Mouse (Mus musculus): ENCODE data around the gene Src.
"Not testable (repeated sequence)": the region's sequence is repeated elsewhere in the genome, so short reads cannot be mapped to it uniquely, and the experiment has no call there.

The Src gene

GRCm38 (mm10) chr2:157418206-157418605, at the start of gene Src:
Gene Src (plus strand): TSS chr2:157418444.
- DNase-seq: no peak

DNA sequence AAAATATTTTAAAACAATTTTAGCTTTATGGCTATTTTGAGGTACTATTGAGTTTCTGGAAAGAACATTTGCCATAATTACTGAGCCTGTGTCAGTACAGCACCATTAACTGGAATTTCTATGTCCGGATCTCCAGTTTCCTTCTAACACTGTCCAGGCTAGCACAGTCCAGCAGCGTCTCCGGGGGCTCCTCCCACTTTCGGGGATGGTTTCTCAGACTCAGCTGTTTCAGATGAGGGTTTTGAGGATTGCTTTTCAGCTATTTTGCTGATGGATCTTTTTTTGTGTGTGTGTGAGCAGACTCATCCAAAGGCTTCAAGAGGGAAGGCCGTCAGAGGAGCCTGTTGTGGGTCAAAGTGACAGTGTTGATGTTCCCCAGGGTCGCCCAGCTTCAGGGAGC, 46.5 kb upstream of the Src start:
- no peak for DNase-seq

DNA sequence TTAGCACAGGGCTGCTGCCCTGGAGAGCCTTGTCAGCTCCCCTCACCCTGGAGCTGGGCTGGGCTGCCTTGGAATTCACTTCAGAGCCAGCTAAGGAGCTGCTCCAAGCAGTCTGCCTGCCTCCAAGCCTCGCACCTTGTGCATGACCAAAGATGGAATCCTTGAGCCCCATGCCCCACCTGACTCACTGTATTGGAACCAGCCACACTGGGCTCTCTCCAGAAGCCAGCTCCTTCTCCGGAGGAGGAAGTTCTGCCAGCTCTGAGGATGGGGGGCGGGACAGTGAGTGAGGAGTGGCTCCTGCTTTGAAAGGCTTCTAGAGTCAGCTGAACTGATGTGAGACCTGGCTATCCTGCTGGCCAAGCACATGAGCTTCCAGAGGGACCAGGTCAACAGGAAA, 44.6 kb upstream of the Src start:
- no peak for DNase-seq

- no peak for DNase-seq
Observed at GRCm38 (mm10) chr2:157375051-157375450, 43.2 kb upstream of the Src start.

DNA sequence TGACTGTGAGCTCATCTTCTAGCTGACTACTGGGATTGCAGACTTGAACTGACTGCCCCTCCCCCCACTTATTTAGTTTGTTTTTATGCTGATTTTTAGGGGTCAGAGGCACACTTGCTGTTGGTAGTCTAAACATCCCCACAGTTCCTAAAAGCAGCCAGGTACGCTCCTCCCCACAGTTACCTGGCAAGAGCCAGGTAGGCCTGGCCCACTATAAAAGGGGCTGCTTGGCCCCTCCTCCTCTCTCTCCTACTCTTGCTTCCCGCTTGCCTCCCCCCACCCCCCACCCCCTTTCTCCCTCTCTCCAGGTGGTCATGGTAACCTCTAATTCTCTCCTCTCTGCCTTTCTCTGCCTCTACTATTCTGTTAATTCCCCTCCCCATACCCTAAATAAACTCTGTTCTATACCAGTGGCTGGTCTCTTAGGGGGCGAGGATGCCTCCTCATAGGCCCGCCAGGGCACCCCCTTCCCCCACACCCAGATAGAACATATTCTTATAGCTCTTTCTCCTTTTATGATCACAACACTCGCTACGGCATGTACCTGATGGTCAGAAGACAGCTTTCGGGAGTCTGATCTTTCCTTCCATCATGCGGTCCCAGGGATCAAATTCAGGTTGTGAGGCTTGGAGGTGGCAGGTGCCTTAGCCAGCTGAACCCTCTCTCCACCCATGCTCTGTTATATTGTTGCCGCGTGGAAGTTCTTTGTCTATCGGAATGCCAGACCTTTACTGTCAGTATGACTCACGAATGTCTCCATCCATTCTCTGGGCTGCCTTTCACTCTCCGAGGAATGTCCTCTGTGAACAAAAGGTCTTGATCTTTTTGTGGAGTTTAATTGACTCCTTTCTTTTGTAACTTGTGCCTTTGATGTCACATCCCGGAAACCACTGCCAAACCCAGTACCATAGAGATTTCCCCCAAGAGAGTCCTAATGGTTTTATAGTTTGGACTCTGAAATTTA, 42.2 kb upstream of the Src start:
- DNase-seq: no peak

GRCm38 (mm10) chr2:157376995-157377394, 41.2 kb upstream of the Src start:
- no peak for DNase-seq

DNA sequence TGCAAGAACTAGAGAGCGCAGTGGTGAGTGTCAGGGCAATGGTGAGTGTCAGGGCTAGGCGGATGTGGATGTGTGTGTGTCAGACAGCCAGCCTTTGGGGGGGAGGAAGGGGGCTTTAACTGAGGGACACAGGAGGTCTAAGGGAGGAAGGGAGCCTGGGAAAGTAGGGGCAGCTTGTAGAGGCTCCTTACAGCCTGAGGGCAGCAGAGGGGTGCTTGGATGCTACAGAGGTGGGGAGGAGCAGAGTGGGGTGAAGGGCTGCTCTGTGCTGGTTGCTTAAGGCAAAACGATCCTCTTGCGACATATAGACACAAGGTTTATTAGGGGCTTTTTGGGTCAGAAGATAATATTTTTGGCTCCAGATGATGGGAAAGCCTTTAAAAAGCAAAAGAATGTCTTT, 33.4 kb upstream of the Src start:
- no peak for DNase-seq

DNA sequence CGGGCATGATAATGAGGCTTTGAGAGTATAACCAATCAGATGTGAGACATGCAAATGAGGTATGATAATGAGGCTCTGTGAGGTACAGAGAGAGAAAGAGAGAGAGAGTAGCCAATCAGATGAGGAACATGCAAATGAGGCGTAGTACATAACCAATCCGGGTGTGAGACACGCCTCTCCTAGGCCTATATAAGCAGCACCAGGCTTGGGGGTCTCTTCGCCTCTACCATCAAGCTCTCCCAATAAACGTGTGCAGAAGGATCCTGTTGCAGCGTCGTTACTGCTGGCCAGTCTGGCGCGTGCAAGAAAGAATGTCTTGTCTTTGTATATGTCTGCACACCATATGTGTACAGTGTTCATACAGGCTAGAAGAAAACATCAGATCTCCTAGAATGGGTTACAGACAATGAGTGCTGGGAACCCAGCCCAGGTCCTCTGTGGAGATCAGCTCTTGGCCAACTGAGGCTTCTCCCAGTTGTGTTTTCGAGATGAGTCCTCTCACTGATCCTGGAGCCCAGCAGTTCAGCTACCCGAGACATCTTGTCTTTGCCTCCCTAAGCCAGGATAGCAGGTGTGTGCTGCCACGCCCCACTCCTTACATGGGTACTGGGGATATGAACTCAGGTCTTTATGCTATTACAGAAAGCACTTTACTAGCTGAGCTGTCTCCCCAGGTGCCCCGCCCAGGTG, 29.2 kb upstream of the Src start:
- DNase-seq: not testable (repeated sequence)

DNA sequence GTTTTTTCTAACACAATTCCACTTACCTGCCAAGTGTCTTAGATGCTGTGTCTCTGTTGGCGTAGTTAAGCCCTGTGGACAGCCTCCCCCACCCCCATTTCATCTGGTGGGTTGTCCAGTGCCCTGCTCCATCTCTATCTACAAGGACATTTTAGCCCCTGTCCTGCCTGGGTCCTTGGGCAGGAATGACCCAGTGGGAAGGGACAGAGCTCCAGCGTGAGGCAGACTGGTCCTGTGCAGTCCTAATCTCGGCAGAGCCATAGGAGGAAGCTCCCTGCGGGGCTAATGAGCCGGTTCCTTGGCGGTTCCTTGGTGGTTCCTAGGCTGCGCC, 28.7 kb upstream of the Src start:
- no peak for DNase-seq

DNA sequence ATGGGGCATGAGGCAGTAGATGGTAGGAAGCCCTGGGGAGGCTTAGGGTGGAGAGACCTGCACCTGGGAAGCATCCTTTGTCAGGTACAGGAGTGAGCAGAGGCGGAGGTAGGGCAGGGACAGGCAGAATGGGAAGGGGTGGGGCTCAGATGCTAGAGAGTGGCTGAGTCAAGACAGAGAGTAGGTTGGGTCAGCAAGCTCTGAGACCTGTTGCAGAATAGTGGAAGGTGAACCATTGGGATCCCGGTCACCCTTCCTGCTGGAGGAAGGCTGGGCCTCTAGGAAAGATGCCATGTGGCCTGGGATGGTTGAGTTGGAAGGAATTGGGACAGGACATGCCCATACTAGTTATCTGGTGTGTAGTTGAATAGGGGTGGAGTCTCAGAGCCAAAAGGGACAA, 25.9 kb upstream of the Src start:
- no peak for DNase-seq

GRCm38 (mm10) chr2:157393549-157393948, 24.7 kb upstream of the Src start:
- no peak for DNase-seq

DNA sequence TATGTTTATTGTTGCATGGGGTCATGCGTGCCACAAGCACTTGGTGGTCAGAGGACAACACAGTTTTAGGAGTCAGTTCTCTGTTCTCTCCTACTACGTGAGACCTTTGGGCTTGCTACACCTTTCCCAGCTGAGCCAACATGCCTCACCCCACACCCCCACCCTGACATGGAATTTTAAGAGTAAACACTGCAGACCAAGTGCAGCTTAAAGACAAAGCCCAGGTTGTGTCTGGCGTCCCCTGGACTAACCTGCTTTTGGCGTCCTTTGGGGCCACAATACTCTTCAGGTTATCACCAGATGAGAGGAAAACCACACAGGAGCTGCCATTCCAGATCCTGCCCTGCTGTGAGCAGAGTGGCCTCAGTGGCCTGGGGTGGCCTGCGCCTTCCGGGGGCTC, 23.4 kb upstream of the Src start:
- no peak for DNase-seq

DNA sequence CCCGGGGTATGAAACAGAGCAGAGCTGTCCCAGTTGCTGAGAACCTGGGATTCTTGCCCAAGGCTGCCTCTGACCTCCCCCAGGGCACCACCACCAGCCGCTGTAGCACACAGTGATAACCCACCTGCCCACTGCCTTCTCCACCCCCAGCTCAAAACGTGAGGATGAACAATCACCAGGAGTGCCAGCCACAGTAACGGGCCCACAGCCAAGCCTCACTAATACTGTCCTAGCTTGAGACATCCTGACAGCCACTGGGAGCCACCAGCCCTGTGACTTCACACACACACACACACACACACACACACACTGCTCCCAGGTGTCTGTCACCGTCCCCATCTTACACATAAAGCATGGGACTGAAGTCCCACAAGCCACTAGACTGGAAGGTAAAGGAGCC, 22.9 kb upstream of the Src start:
- DNase-seq: no peak

- DNase-seq: peak in 1 of 2 experiments; percentile 6
Observed at GRCm38 (mm10) chr2:157395960-157396359, 22.3 kb upstream of the Src start.

- no peak for DNase-seq
Observed at GRCm38 (mm10) chr2:157397376-157397775, 20.9 kb upstream of the Src start.

GRCm38 (mm10) chr2:157398539-157398938, 19.7 kb upstream of the Src start:
- DNase-seq: no peak

- DNase-seq: no peak
Observed at GRCm38 (mm10) chr2:157399797-157400196, 18.4 kb upstream of the Src start.

GRCm38 (mm10) chr2:157400491-157400890, 17.8 kb upstream of the Src start:
- no peak for DNase-seq

DNA sequence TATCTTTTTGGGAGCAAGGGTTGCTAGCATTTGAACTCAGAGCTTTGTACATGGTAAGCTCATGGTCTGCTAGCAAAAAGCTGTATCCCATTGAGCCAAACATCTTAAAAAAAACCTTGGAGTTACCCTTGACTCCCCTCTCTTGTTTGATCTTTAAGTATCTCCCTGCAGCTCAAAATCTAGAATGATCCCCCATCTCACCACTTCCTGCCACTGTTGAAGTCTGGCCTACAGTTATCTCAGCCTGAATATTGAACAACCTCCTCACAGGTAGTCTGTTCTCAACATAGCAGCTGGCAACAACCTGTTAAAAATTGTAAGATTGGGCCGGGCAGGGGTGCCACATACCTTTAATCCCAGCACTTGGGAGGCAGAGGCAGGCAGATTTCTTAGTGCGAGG, 17.0 kb upstream of the Src start:
- no peak for DNase-seq

GRCm38 (mm10) chr2:157407596-157407995, 10.6 kb upstream of the Src start:
- no peak for DNase-seq

- no peak for DNase-seq
Observed at GRCm38 (mm10) chr2:157409793-157410533, 8.3 kb upstream of the Src start.

GRCm38 (mm10) chr2:157411151-157411693, 7.0 kb upstream of the Src start:
- no peak for DNase-seq

DNA sequence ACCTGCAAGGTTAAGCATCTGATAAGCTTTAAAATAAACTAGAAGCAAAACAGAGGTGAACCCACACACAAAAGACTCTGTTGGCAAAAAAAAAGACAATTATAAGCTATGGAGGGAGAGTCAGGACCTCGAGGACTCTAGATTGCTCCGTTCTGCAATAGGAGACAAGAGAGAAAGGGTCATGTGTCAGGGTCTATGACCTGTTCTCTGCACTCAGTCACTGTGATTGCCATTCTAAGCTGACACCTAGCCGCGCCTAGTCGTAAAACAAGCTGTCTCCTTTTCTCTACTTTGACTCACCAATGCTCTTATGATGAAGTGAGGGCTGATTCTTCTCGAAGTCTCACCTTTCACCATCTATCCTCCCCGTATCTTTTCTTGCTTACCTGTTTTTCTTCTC, 5.7 kb upstream of the Src start:
- DNase-seq: no peak

Data from thymus, adult 18-20 months (tissue).